Mouse (Mus musculus): ENCODE measurements around the gene Sox5. TPM values are rescaled to one million over a fixed set of nuclear protein-coding genes. Genes with fewer than 3 reads are reported as not detected.

Sox5 gene
- total RNA-seq, 2 experiments from 2014 or later: 4.9 to 7.1 TPM

- no peak for ATAC-seq (replicated peaks; ENCODE audit: low FRiP score, poor library complexity, severe bottlenecking)
Measured at GRCm38 (mm10) chr6:144670433-144671167, 111.2 kb downstream of the Sox5 start.

DNA sequence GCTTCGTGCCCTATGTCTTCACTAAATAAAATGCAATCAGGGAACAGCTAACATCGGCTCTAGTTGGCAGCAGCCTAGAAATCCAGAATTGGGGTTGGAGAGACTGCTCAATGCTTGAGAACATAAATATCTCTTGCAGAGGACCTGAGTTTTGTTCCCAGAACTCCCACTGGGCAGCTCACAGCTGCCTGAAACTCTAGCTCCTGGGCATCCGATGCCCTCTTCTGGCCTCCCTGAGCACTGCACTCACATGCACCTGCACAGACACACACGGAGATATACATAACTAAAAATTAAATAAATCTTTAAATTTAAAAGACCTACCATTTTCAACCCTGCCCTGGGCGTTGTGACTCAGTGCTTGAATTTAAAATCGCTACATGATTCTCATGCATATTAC lies 115.2 kb downstream of the Sox5 start:
- ATAC-seq (replicated peaks; ENCODE audit: low FRiP score, poor library complexity, severe bottlenecking): no peak

DNA sequence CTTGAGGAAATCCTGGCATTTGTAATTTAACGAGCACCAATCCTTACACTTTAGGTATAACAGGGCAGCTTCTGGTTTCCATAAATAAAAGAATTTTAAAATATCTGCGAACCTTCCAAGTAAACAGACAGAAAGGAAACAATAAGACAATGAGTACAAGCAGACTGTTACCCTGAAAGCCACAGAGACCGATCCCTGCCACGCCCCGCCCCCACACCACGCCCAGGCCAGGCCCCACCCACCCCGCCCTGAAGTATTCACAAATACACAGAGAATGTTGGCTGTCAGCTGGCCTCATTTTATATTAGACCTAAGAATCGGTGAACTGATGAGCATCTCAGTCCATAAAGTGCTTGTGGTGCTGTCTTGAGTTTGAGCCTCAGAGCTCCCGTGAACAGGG lies 117.0 kb downstream of the Sox5 start:
- no peak for ATAC-seq (replicated peaks; ENCODE audit: low FRiP score, poor library complexity, severe bottlenecking)

DNA sequence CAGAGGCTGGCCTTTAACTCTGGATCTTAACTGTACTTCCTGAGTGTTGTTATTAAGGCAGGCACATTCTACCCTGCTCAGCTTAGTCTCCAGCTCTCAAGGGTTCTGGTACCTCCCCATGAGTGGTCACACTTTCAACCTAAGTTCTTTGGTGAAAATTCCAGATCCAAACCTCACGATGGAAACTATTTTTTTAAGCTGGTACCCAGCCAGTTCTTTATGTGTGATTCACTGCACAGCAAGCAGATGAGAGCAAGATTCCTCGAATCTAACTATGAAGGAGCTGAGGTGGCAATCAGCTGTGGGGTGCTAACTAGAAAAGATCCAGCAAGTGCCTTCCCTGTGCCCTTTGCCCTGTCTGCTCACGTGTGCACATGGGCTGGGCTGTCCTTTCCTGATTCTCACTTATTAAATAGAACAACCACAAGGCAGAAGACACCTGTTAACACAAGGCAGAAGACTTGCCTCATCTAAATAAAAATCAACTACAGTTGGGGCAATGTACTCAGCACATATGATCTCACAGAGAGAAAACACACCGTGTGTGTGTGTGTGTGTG lies 118.2 kb downstream of the Sox5 start:
- no peak for ATAC-seq (replicated peaks; ENCODE audit: low FRiP score, poor library complexity, severe bottlenecking)

DNA sequence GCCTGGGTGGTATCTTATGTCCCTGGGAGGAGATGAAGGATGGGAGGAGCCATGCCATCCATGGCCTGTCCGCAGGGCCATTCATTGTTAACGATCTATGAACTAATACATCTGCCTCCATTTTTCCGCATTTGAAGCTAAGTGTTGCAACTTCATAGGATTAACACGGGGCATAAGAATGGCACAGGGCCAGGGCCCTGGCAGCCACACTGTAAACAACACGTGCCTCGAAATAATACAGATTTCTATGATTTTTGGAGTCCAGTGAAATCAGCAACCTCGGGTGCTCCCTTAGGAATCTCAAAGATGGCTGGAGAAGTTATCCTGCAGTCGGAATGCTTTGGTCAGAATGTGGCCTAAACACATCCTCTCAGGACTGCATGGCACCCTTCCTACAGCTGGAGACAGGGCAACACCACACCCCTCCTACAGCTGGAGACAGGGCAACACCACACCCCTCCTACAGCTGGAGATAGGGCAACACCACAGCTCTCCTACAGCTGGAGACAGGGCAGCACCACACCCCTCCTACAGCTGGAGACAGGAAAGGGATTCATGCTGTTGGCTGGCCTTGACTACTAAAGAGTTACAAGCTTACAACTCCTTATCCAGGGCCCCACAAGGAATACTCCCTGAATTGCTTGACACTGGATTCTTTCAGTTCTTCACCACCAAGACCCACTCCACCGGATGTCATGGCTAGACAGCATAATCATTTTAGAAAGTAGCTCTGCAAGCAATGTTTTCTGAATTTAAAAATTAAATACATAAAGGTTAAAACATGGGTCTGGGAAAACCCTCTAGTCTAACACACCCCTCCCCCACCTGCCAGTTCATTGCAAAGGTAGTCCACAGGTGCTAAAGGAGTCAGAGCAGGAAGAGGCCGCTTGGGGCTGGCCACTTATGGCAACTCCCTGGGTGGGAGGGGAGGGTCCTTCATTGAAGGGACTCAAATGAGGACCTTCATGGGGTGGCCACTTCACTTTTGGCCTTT lies 122.4 kb downstream of the Sox5 start:
- no peak for ATAC-seq (replicated peaks; ENCODE audit: low FRiP score, poor library complexity, severe bottlenecking)

DNA sequence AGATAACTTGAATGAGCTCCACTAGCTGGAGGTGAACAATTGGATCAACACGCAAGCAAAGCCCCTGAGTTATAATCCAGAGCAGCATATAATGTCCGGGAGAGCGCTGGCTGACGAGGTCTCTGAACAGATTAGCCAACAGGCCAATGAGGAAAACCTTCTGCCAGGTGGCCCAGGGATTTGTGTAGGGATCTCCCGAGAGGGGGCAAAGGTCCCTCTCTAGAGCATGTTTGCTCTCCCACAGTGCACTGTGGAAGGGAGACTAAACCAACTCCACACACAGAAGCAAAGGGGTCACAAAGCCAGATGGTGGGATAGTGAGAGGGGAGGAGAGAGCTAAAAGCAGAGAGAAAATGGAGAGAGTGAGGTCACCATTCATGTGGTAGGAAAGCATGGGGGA lies 128.9 kb downstream of the Sox5 start:
- no peak for ATAC-seq (replicated peaks; ENCODE audit: low FRiP score, poor library complexity, severe bottlenecking)

DNA sequence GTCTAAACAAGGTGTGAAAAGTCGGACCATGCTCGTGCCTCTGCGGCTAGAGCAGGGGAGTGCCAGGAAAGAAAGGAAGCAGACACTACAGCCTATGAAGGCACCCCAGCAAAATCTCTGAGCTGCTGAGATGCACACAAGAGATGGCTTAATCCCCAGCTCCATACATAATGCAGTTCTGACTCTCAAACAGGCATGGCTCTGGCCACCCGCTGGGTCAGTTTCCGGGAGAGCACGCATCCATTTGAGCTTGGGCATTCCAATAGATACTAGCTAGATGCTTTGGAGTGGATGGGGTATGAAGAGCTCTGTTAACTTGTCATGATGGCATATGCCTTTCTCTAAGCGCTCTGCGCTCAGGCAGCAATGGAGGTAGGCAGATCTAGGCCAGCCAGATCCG lies 132.9 kb downstream of the Sox5 start:
- ATAC-seq (replicated peaks; ENCODE audit: low FRiP score, poor library complexity, severe bottlenecking): no peak

- no peak for ATAC-seq (replicated peaks; ENCODE audit: low FRiP score, poor library complexity, severe bottlenecking)
Measured at GRCm38 (mm10) chr6:144648124-144648591, 133.6 kb downstream of the Sox5 start.

GRCm38 (mm10) chr6:144646331-144646730 lies 135.4 kb downstream of the Sox5 start:
- ATAC-seq (replicated peaks; ENCODE audit: low FRiP score, poor library complexity, severe bottlenecking): no peak

- ATAC-seq (replicated peaks; ENCODE audit: low FRiP score, poor library complexity, severe bottlenecking): no peak
Measured at GRCm38 (mm10) chr6:144645796-144646195, 136.0 kb downstream of the Sox5 start.

- no peak for ATAC-seq (replicated peaks; ENCODE audit: low FRiP score, poor library complexity, severe bottlenecking)
Measured at GRCm38 (mm10) chr6:144644711-144645110, 137.1 kb downstream of the Sox5 start.

DNA sequence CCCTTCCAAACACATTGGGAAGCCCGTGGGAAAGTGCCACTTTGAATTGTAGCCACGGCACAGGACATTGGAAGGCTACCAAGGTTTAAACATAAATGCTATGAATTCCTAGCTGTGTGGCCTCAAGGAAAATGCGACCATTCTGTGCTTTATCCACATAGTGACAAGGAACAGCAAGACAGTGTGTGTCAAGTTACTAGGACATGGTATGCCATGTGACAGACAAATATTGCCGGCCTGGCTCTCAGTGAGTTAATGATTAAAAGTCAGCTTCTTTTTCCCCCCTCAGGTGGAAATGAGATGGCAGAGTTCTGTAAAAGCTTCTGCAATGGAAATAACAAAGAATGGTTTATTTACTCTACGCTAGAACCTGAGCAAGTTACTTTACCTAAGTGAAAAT lies 138.2 kb downstream of the Sox5 start:
- ATAC-seq (replicated peaks; ENCODE audit: low FRiP score, poor library complexity, severe bottlenecking): no peak

- ATAC-seq (replicated peaks; ENCODE audit: low FRiP score, poor library complexity, severe bottlenecking): no peak
Measured at GRCm38 (mm10) chr6:144641888-144642287, 139.9 kb downstream of the Sox5 start.

GRCm38 (mm10) chr6:144640591-144640990 lies 141.2 kb downstream of the Sox5 start:
- ATAC-seq (replicated peaks; ENCODE audit: low FRiP score, poor library complexity, severe bottlenecking): no peak

- ATAC-seq (replicated peaks; ENCODE audit: low FRiP score, poor library complexity, severe bottlenecking): no peak
Measured at GRCm38 (mm10) chr6:144638547-144638946, 143.2 kb downstream of the Sox5 start.

GRCm38 (mm10) chr6:144627539-144628115 lies 154.2 kb downstream of the Sox5 start:
- ATAC-seq (replicated peaks; ENCODE audit: low FRiP score, poor library complexity, severe bottlenecking): no peak

DNA sequence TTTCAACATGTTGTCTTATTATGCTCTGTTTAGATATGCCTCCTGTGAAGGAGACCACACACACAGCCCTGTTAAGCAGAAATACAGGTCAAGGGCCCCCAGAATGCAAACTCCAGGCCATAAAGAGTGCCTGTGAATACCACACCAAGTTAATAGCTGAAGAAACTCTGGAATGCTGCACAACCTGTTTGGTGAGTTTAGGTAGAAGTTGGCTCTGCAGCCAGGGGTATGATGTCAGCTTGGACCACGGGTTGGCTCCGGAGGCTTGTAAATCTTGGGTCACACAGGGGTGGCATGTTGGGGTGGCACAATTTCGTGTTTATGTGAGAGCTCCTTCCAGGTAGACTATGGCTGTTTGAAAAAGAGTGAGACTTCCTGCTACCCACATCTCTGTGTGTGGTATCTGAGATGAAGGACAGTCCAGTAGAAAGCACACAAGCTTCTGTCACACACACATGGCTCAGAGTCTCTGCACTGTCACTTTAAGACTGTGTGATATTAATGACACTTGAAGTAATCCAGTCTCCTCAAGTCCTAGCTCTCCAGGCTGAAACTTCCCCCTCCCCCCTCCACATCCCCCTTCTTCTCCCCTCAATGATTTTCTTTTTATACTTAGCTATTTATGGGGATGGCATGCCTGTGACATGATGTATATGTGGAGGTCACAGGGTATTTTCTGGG lies 160.5 kb downstream of the Sox5 start:
- ATAC-seq (replicated peaks; ENCODE audit: low FRiP score, poor library complexity, severe bottlenecking): no peak

DNA sequence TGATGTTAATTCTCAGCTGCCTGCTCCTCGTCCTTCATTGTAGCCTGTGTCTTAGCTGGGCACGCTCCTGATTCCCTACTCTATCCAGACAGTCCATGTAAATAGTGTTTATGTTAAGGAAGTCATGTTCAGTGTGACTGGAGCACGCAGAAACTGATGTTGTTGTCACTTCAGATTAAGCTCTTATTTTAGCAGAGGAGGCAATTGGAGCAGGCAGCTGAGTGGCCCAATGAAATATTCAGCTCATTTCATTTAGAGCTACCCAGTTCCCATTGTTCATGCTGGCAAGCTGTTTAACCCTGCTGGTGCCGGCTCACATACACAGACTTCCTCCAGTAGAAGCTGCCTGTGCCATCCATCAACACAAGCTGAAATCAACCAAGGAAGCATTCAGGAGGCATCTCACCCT lies 170.4 kb downstream of the Sox5 start:
- no peak for ATAC-seq (replicated peaks; ENCODE audit: low FRiP score, poor library complexity, severe bottlenecking)

DNA sequence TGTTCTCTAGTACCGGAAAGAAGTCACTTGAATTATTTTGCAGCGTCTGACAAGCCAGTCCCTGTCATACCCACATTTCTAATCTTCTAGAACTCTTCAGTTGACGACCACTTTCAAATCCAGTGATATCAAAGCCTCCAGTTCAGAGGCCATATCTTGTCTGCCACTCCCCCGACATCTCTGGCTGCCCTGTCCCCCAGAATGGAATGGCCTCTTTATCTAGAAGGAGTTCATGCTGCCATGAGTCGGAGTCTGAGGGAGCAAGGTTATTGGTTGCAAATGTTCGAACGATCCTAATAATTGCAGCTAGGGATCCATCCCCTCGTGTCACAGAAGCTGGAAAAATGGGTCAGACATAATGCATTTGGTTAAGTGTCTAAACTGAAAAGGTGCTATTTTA lies 170.9 kb downstream of the Sox5 start:
- no peak for ATAC-seq (replicated peaks; ENCODE audit: low FRiP score, poor library complexity, severe bottlenecking)

GRCm38 (mm10) chr6:144602883-144603282 lies 178.9 kb downstream of the Sox5 start:
- ATAC-seq (replicated peaks; ENCODE audit: low FRiP score, poor library complexity, severe bottlenecking): no peak
